Mouse (Mus musculus): ENCODE measurements around the gene Ccnb2.
A peak's percentile ranks its signal among the peaks of the same experiment; 100 is the strongest.
"Not testable (repeated sequence)": the region's sequence is repeated elsewhere in the genome, so short reads cannot be mapped to it uniquely, and the experiment has no call there.

Gene Ccnb2

GRCm38 (mm10) chr9:70421257-70422056 is at the start of gene Ccnb2:
Ccnb2 (minus strand) TSS chr9:70421547.
- peak; percentile 86 for DNase-seq

- not testable (repeated sequence) for DNase-seq
Observed at GRCm38 (mm10) chr9:70463091-70463490, 41.7 kb upstream of the Ccnb2 start.

GRCm38 (mm10) chr9:70452371-70452770 is 31.0 kb upstream of the Ccnb2 start:
- DNase-seq: no peak

- DNase-seq: no peak
Observed at GRCm38 (mm10) chr9:70449072-70449471, 27.7 kb upstream of the Ccnb2 start.

- peak; percentile 41 for DNase-seq
Observed at GRCm38 (mm10) chr9:70439959-70440358, 18.6 kb upstream of the Ccnb2 start.

- no peak for DNase-seq
Observed at GRCm38 (mm10) chr9:70422661-70423060, 1.3 kb upstream of the Ccnb2 start.

GRCm38 (mm10) chr9:70416412-70416811 is 4.9 kb downstream of the Ccnb2 start:
- no peak for DNase-seq

GRCm38 (mm10) chr9:70413038-70413437 is 8.3 kb downstream of the Ccnb2 start:
- no peak for DNase-seq

- no peak for DNase-seq
Observed at GRCm38 (mm10) chr9:70410668-70411067, 10.7 kb downstream of the Ccnb2 start.

- DNase-seq: no peak
Observed at GRCm38 (mm10) chr9:70409743-70410142, 11.6 kb downstream of the Ccnb2 start.

- no peak for DNase-seq
Observed at GRCm38 (mm10) chr9:70408791-70409190, 12.6 kb downstream of the Ccnb2 start.

GRCm38 (mm10) chr9:70406596-70406995 is 14.8 kb downstream of the Ccnb2 start:
- no peak for DNase-seq

- no peak for DNase-seq
Observed at GRCm38 (mm10) chr9:70401937-70402539, 19.3 kb downstream of the Ccnb2 start.

- no peak for DNase-seq
Observed at GRCm38 (mm10) chr9:70396083-70396482, 25.3 kb downstream of the Ccnb2 start.

GRCm38 (mm10) chr9:70395617-70396016 is 25.7 kb downstream of the Ccnb2 start:
- no peak for DNase-seq

- DNase-seq: peak; percentile 12
Observed at GRCm38 (mm10) chr9:70392563-70392907, 28.8 kb downstream of the Ccnb2 start.

GRCm38 (mm10) chr9:70391660-70392562 is 29.4 kb downstream of the Ccnb2 start:
- DNase-seq: no peak

GRCm38 (mm10) chr9:70391042-70391441 is 30.3 kb downstream of the Ccnb2 start:
- DNase-seq: no peak

- DNase-seq: no peak
Observed at GRCm38 (mm10) chr9:70389548-70389947, 31.8 kb downstream of the Ccnb2 start.

GRCm38 (mm10) chr9:70387410-70388119 is 33.8 kb downstream of the Ccnb2 start:
- DNase-seq: no peak

- no peak for DNase-seq
Observed at GRCm38 (mm10) chr9:70384958-70385728, 36.2 kb downstream of the Ccnb2 start.

- DNase-seq: no peak
Observed at GRCm38 (mm10) chr9:70384494-70384893, 36.9 kb downstream of the Ccnb2 start.

All from kidney, adult 11 months (tissue).